Mouse (Mus musculus): ENCODE measurements around the gene Thra.

DNA sequence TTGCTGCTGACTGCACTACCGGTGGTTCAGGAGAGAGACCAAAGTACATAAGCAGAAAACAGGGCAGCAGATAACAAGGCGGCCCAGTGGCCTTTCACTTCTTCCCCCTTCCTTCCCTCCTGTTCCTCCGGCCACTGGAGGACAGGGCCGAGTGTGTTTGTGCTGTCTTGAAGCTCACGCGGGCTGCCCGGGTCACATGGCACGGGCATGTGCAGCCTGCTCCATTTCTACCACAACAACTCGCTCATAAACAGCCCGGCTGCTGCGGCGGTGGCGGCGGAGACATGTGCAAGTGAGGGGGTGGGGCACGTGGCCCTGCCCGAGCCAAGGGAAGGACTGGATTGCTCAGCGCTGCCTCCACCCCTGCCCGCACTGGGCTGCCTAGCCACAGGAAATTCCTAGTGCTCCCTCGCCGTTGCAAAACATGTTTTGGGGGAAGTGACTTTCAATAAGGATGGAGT lies 42.8 kb downstream of the Thra start:
- TF ChIP-seq GATA1 (IDR thresholded peaks at IDR 0.05; ENCODE audit: borderline replicate concordance, low read length): no peak
- TF ChIP-seq FLI1 (IDR thresholded peaks at IDR 0.05; ENCODE audit: low read length): no peak
